Mouse (Mus musculus) frontal cortex, postnatal 14 days (tissue): Measurements from ENCODE around the gene E130114P18Rik.

Experiments used
- DNase-seq, 2 experiments: peaks; one replicate each; pipeline ENCODE4 v3.0.0; 2022; ENCODE audit warnings: low spot score in 2 of 2

Gene E130114P18Rik

DNA sequence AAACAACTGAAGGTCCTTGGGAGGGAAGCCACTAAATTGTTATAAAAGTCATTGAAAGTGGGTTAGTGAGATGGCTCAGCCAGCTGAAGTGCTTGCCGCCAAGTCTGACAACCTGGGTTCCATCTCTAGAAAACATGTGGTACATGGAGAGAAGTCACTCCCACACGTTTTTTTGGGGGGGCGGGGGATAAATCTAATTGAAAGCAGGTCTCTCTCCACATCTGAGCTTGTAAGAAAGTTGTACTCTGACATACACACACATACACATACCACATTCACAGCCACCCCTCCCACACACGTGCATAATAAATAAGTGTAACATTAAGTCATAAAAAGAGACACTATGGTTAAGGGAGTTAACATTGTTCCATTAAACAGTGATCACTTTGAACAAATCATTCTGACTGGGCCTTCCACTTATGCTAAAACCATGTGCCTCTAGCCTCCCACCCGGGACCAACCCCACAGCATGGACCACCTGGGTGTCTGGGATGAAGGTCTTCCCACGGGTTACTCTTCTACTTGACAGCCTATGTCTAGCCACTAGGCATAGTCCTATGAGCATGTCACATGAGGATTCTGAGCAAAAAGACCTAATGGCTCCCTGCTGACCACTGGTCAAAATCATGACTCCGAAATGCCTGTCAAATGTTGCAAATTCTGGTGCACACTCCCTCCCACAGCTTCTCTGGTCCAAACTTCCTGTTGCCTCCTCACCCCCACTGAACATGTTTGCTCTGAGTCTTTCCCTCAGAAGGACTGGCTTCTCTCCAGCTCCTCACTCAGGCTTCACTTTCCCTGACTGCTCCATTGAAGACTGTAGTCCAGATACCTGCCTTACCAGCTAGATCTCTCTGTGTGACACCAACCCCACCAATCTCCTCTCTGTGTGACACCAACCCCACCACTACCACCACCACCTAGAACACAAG is 80.9 kb downstream of the E130114P18Rik start:
- DNase-seq = no peak

DNA sequence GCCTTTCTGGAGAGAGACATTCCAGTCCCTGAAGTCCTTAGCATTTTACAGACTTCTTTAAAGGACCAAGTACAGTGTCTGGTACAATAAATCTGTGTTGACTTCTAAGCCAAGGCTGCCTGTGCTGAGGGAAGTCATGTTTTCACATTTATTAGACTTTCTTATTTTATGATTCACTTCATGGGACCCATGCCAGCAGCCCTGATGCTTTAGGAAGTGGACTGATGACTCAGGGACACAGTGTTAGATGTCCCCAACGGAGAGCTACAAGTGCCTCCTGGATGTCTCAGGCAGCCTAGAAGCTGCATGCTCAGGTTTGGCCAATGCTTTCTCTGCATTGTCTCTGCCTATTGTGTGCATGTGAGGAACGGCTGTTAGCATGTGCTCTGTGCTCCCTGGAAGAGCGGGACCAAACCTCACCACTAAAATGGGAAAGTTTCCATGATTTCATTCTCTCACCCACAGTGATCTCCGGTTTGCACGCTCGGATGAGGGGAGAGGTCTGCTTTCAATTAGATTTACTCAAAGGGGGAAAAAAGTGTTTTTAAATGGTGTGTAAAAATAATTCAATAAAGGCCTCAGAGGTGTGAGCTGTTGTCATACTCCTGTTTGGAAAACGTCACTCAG is 82.4 kb downstream of the E130114P18Rik start:
- DNase-seq = no peak

DNA sequence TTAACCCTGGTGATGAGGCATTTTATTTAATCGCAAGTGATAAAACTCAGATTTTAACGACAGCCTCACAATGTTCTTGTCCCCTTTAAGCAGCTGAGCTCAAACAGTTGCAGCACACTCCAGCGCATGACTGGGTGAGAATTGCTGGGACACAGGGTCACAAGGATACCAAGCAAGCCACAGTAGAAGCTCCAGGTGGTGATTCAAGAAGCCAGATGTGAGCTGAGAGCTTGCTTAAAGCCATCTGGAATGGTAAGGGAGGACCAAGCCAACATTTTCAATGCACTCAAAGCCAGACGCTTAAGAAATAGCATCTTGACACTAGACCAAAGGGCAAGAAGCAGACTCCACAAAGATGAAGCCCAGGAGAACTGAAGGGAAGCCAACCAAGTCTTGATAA is 83.9 kb downstream of the E130114P18Rik start:
- no peak for DNase-seq

DNA sequence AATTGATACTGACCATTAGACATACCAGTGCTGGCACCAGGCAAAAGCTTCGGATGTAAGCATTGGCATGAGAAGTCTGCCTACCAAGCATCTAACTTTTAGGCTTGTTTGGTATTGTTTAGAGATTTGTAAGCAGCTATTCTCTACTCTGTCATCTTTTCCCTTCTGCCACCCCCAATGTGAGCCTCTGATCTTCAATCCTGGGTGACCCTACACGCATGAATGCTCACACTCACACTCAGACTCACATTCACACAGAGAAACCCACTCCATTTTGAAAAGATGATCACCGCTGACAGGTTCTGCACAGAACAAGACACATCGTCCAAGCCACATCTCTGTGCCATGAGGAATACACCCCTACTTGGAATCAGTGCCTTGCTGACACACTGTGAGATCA is 84.8 kb downstream of the E130114P18Rik start:
- no peak for DNase-seq

DNA sequence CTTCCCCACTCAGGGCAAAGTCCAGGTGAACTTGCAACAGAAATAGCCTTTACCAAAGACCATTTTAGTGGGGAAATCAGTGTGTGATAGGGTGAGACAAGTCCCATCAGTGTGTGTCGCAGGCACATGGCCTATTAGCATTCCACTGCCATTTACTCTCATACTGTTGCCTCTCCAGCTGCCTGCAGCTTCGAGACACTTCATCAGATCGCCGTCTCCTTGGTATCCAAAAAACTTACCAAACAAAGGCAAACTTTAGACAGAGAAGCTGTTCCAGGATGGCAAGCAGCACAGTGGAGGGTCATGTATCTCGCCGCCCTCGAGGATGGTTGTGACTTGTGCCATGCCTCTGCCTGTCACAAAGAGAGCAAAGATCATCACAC is 87.5 kb downstream of the E130114P18Rik start:
- DNase-seq = no peak

DNA sequence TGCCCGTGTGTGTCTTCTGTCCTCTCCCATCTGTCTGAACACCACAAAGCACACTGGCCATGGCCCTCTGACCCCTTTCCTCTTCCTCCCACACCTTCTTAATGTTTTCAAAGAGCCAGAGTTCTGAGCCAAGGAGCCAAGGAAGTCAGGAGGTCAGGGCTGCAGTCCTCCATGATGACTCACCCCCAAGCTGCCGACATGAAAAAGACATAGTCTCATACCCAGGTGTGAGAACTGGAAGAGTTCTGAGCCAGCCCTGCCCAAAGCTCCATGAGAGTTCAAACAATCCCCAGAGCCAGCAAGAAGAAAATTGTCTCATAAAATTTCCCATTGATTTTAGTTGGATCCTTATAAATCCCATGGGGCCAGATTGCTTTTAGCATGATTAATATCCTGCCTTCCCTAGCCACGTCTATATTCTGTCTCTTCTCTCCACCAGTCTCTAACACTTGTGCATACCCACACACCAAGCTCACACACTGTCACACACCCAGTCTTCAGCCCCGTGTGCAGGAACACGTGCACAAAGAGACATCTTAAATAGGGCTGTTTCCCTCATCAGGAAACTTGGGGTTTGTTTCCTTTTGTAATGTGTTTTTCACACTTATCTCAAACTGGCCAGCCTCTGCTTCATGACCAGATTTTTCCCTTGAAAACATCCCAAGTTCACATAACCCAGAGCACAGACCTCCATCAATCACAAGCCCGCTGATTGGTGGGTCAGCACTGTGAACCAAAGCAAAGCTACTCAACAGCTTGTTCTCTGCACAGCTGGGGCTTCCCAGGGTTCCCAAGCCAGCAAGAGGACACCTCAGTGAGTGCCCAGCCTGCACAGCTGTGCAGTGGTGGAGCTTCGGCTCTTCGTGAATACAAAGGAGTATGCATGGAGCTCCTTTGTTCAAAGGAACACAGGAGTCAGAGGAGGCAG is 88.2 kb downstream of the E130114P18Rik start:
- DNase-seq = no peak

DNA sequence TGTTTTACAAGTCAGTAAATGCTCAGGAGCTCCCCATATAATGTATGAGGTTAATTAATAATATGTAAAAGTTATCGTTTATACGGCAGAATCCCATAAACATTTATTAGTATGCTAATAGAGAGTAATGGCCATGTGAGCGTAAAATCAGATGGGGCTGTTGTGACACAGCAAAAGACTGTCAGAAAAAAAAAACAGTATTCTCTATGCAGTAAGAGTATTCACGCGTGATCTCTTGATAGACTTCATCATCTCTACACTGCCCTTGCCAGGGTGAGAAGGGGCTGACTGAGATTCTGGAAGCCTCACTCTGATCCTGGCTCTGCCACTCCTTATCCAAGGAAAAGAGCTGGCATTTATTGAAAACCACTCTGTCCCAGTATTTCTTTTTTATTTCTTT is 91.9 kb downstream of the E130114P18Rik start:
- DNase-seq = no peak

DNA sequence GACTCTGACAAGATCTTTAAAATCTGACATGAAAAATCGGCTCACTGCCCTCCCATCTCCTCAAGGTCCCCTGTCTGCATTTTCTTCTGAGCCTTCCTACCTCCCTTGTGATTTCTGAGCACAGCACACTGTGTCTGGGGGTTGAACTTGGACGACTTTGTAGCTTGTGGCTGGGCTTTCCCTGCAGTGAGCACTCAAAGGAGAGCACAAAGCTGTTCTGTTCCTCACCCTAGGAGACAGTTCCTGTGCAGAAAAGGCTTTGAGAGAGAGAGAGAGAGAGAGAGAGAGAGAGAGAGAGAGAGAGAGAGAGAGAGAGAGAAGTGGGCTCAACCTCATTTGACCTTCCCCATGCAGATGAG is 101.3 kb downstream of the E130114P18Rik start:
- DNase-seq = no peak

DNA sequence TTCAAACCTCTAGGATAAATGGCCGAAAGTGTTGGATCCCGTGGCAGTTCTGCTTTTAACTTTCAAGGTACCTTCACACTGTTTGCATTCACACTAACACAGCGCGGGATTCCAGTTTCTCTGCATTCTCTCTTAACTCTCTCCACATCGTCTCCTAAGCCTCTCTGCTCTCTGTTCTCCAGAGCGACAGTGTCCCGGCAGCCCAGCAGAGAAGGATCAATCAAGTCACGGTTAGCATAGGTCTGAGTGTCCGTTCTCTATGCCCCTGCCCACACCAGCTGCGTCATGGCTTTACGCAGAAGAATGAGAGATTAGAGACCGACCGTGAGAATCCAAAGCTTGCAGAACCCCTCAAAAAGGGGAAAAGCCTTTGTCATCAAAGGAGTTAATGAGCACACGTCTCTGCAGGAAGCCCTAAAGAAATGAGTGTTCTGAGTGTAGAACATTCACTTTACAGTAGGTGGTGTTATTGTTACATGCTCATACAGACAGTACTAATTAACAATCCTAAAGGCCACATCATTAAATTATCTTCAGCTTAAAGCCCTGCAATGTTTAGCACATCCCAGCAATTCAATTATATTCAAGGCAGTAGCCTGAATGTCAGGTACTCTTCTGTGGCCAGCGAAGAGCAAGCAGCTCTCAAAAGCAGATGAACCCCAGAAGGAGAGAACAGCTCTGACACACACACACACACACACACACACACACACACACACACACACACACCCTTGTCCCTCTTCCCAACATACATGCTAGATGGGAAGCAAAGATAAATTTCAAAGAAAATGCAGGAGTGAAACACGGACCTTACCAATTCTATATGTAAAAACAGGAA is 101.9 kb downstream of the E130114P18Rik start:
- DNase-seq = no peak

DNA sequence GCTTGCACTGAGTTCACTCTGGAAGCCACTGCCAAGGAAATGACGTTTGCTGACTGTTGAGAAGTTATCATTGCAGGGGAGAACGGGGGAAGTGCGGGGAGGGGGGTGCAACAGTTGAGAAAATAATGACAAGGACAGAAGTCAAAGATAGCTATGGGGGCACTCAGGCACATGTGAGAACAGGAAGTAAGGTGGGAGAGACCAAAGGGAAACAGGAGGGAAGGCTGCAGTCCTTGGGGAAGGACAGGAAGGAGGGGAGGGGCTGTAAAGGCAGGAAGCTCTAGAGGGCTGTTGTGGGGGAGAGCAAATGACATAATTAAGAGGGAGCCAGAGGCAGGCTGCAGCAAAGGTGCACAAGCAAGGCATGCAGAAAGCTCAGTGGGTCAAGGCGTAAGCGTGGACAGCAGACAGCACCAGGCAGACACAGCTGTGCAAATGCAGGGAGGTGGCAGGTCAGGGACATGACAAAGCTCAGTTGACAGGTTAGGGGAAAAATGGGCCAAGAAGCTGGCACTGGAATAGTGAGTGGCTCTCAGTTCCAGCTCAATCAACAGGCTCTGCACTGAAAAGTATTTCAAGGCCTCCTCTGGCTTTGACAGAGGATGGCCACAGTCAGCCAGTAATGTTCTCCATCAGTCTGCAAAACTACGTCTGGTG is 103.9 kb downstream of the E130114P18Rik start:
- no peak for DNase-seq

DNA sequence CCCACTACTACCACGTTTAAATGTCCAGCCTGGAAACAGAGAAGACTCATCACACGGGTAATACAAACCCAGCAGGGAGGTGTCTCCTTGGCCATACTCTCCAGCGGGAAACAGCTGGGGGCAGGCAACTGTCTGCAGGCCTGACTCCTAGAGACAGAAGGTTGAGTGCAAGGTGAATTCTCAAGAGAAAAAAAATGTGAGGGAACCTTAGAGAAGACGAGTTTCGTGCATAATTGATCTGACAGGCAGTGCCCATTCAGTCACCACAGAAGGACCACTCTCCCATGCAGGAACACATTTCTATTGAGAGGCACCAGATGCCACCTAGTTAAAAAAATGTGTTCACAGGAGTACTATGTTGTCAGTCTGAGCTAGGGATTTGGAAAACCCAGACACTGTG is 105.4 kb downstream of the E130114P18Rik start:
- DNase-seq = no peak

DNA sequence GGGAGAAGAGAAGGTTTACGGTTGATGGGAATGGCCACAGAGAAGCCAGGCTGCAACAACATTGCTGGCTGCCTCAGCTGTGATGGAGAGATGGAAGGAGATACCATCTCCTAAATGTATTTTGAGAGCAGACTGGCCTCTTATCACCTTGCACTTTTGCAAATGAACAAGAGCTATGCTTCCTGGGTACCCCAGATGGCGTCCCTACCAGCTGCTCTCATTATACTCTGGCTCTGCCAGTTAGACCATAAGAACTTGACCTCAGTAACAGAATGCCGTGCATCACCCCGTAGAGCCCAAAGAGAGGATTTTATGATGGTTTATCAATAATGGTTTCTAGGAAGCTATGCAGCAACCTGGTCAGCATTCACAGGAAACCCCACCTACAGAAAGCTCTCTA is 106.0 kb downstream of the E130114P18Rik start:
- DNase-seq = no peak

DNA sequence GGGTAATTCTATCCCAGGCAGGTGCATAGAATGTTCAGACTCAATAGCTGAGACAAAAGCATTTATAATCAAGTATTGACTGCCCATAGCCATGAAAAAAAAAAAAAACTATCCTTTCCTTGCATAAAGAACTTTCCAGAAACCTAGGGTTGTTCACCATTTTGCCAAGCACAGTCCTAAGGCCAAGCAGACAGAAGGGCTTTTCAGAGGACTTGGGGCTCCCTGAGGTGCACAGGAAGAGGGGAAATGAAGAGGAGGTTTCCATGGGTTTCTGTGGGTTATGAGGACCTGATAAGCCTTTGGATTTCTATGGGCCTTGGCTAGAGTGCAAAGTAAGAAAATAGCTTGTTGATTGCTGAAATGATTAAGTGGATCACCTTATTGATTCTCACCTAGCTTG is 107.5 kb downstream of the E130114P18Rik start:
- DNase-seq = no peak

DNA sequence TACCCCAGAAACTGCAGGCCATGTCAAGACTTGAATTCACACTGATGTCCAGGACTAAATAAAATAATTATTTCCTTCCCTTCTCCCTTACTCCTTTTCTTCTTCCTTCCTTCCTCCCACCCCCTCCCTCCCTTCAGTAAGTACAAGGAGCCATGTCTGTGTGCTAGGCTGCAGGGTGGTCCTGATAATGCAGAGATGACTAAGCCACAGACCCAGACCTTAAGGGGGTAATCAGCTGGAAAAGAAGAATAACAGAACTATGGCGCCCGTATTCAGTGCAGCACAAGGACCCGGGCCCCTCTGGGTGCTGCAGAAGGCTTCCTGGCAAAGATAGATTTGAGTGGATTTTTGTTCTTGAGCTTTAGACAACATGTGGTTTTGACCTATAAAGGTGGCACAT is 108.1 kb downstream of the E130114P18Rik start:
- no peak for DNase-seq

DNA sequence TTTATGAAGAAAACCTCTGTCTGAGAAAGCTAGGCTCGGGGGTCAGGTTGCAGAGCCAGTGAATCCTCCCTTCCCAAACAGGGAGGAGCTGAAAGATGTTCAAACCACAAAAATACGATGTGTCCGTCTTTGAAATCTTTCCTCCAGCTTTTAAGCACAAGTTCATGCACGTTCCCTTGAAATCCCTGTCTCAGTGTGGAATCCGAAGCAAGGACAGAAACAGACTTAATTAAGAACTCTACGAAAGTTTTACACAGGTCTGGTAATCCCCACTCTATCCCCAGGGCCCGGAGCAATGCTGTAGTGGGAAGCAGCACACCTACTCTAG is 112.5 kb downstream of the E130114P18Rik start:
- no peak for DNase-seq

DNA sequence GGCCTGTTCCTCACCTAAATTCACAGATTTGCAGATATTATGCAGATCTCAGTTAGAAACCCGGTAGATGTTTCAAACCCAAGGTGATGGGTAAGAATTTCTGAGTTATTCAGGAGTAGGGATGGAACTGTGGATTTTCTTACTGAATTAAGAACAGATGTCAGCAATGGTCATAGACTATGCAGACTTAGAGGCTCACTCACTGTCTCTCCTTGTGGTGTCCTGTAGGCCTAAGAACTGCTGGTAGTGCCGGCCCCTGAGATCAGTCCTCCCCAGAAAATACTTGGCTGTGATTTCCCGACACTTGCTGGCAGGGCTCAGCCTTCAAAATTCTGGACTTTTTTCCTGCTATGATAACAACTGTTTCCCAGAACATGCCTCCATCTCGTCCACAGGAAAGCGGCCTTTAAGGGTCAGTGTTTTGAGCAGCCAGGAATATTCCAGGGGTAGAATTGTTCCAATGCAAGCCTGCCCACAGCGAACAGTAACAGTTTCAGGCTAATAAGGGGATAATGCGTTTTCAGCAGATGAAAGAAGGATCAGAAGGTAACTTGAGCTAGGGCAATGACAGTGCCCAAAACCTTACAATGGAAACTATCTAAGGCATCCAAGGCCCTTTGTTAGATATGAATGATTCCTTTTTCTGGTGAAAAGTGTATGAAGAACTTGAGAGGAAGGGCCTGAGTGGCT is 113.0 kb downstream of the E130114P18Rik start:
- no peak for DNase-seq

DNA sequence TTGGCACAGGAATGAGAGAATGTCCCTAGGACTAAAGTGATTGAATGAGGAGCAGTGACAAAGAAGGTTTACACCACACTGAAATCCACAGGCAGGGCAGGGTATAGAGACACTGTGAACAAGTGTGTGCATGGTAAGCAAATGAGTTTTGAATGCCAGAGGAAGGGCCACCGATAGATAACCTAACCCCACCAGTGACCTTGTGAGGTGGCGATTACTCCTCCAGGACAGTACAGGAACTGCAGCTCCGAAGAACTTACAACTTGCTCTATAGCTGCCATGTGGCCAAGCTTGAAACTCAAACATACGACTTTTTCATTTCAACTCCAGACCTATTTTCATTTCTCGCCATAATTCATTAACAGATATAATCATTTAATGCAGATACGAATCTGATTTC is 114.0 kb downstream of the E130114P18Rik start:
- DNase-seq = no peak

DNA sequence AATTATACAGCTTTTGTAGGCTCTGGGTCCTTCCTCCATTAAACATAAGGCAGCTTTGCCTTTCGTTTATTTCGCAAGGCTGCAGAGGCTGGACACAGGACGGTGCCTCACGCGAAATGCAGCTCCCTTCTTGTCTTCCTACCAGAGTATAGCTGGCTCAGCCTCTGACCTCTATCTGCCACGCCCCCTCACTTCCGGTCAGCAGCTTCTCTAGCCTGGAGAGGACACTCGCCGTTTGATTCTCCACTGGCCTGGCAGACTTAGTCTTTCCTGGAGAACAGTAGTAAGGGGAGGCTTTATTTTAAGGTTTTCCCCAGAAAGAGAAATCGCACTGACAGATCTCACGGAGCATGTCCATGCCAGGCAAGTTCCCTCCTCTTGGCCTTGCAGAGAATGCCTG is 115.0 kb downstream of the E130114P18Rik start:
- no peak for DNase-seq

DNA sequence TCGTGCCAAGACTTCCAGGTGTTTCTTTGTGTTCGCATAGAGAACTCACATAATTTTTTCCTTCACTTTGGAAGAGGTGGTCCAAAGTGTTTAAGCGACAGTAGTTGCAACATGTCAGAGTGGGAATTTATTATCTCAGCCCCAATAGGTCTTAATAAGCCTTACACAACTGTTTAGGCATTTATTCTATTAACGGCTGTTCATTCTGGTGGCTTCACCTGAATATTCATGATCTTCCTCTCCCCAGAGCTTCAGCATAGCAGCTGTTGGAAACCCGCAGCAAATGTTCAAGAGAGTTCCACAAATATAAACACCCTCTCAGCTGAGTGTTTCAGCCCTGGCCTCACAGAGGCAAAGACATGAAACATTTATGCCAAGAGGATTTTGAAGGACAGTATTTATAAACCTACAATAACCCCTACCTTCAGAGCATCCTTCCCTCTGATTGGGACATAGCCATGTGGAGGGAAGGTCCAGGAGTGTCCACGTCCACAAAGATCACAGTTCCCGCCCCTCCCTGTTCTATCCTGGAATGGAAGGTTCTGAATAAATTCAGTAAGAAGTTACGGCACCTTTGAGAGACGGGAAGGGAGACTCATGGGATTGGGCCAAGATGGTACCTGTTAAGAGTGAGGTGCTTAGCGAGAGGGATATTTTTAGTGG is 116.1 kb downstream of the E130114P18Rik start:
- DNase-seq = no peak

DNA sequence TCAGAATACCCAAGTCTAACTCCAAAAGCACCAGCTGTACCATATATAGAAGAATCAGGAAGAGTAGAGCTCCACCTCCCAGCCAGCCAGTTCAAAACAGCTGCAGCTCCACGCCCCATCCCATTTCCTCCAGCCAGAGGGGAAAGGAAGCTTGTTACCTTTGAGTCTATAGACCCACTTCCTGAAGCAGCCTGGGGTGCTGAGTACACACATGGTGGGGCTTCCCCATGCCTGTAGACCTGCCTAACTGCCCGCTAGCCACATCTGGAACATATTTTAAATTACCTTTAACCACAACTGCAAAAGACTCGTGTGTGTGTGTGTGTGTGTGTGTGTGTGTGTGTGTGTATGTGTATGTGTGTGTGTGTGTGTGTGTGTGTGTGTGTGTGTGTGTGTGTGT is 120.3 kb downstream of the E130114P18Rik start:
- DNase-seq = no peak
